Comparison of ENCODE assay signal across 27 mouse cellular contexts in the genomic region with DNA sequence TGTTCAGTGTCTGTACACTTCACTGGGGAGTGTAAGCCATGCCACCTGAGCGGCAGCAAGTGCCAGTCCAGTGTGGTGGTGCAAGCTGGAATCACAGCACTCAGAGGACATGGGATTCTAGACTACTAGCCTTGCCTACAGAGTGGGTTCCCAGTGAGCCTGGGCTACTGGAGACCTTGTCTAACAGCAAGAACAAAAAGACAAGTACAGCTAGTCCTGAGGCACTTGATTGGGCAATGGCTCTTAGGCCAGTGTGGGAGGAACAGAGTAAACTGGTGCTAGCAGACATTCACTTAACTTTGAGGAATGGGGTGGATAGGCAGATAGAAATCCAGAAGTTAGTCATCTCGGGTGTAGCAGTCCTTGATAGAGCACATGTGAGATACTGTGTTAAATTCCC. TPM values are rescaled to one million over a fixed set of nuclear protein-coding genes. Genes with fewer than 3 reads are reported as not detected.
DNase-seq lines count a peak whose midpoint lies in the region; ATAC-seq and TF ChIP-seq lines count a peak whose summit lies in the region.
"Had no signal": no experiment of that assay in that cellular context is flagged by ENCODE, and none has a peak within 500 bp of the region (broad histone marks: within the 10 kb centered on the region; RNA-seq: fewer than 3 reads in every experiment).

No protein-coding gene starts in this region.

- no peak overlapping the region for H3K27ac ChIP-seq in hindbrain, embryonic 12.5 days
- H3K27ac ChIP-seq in hindbrain, embryonic 10.5 days = no peak overlapping the region
- 0 out of 2 replicates have a peak overlapping the region, but pooled peaks have one; percentile 28 for H3K27ac ChIP-seq in CH12.LX (ENCODE audit: insufficient read depth, low read depth)
- no peak overlapping the region for H3K27ac ChIP-seq in MEL (ENCODE audit: control insufficient read depth, low read depth, low read length)
- H3K27ac ChIP-seq in liver, embryonic 13.5 days = no peak overlapping the region
- H3K27ac ChIP-seq: embryonic facial prominence, embryonic 15.5 days; gastrocnemius, adult 2 months; heart, embryonic 10.5 days; heart, embryonic 15.5 days; hindbrain, embryonic 13.5 days; midbrain, embryonic 13.5 days; neural tube, embryonic 13.5 days had no signal

- no peak for TF ChIP-seq CTCF in CH12.LX (conservative IDR thresholded peaks at IDR 0.05 in 1 of 2, IDR thresholded peaks at IDR 0.05 in 1 of 2; ENCODE audit: low read depth in 2 of 2, low read length in 2 of 2)
- TF ChIP-seq CTCF in MEL (IDR thresholded peaks at IDR 0.05 in 2 of 3, conservative IDR thresholded peaks at IDR 0.05 in 1 of 3; ENCODE audit: control insufficient read depth in 1 of 3, insufficient read depth in 1 of 3, low read depth in 2 of 3, low read length in 3 of 3, poor library complexity in 1 of 3, severe bottlenecking in 1 of 3) = no peak

- TF ChIP-seq EP300 in CH12.LX (IDR thresholded peaks at IDR 0.05; ENCODE audit: low read length) = no peak
- no peak for TF ChIP-seq EP300 in MEL (IDR thresholded peaks at IDR 0.05; ENCODE audit: low read depth in 1 of 2, low read length in 2 of 2)

- dilution Hi-C loops in CH12.LX (cut with MboI; ENCODE audit: extremely low pct_ligation_motif_present, extremely low pct_unique_long_range_greater_than_20kb, low sequenced_read_pairs) = no loop called here

- H3K79me2 ChIP-seq in CH12.LX (replicated peaks; ENCODE audit: control insufficient read depth, extremely low read depth, insufficient read depth, poor library complexity, severe bottlenecking) (peaks cover 61% of the 10 kb centered on the region), MEL (ENCODE audit: control insufficient read depth, insufficient read depth, low read length, poor library complexity) (peaks cover 58% of the 10 kb centered on the region)

- H3K4me2 ChIP-seq in hindbrain, embryonic 12.5 days (replicated peaks) = 0 out of 2 replicates have a peak overlapping the region, but pooled peaks have one; percentile 8
- H3K4me2 ChIP-seq in CH12.LX (ENCODE audit: insufficient read depth, low read depth, poor library complexity, severe bottlenecking) = peak overlapping the region; percentile 42
- H3K4me2 ChIP-seq in liver, embryonic 13.5 days = no peak overlapping the region

- no peak for ATAC-seq in hindbrain, embryonic 12.5 days (ENCODE audit: low FRiP score)
- no peak for ATAC-seq in liver, embryonic 13.5 days (ENCODE audit: low read depth)
- ATAC-seq: CD4-positive, CD25-positive, alpha-beta regulatory T cell, adult 4 months; forebrain, embryonic 16.5 days; intestine, embryonic 16.5 days; midbrain, embryonic 13.5 days had no signal

- H3K27me3 ChIP-seq in hindbrain, embryonic 12.5 days = no peaks in the 10 kb centered on the region
- H3K27me3 ChIP-seq in hindbrain, embryonic 10.5 days (ENCODE audit: insufficient read depth, poor library complexity, severe bottlenecking) = no peaks in the 10 kb centered on the region
- no peaks in the 10 kb centered on the region for H3K27me3 ChIP-seq in CH12.LX (replicated peaks)
- H3K27me3 ChIP-seq in MEL (ENCODE audit: control insufficient read depth in 1 of 2, insufficient read depth in 2 of 2, low read length in 2 of 2) = no peaks in the 10 kb centered on the region
- H3K27me3 ChIP-seq in liver, embryonic 13.5 days = no peaks in the 10 kb centered on the region
- H3K27me3 ChIP-seq: embryonic facial prominence, embryonic 15.5 days; heart, embryonic 15.5 days; hindbrain, embryonic 13.5 days; midbrain, embryonic 13.5 days; neural tube, embryonic 13.5 days had no signal

- peaks cover 35% of the 10 kb centered on the region for H3K36me3 ChIP-seq in hindbrain, embryonic 12.5 days
- peaks cover 44% of the 10 kb centered on the region for H3K36me3 ChIP-seq in hindbrain, embryonic 10.5 days
- peaks cover 29 to 50% of the 10 kb centered on the region in 2 experiments for H3K36me3 ChIP-seq in CH12.LX (replicated peaks in 1 of 2; ENCODE audit: control insufficient read depth in 1 of 2, insufficient read depth in 1 of 2, low read length in 1 of 2)
- H3K36me3 ChIP-seq in MEL (ENCODE audit: control insufficient read depth in 1 of 2, insufficient read depth in 2 of 2, low read length in 2 of 2) = peaks cover 18 to 34% of the 10 kb centered on the region in 2 experiments
- peaks cover 39% of the 10 kb centered on the region for H3K36me3 ChIP-seq in liver, embryonic 13.5 days

- H3K9me3 ChIP-seq in hindbrain, embryonic 12.5 days (replicated peaks) = no peaks in the 10 kb centered on the region
- H3K9me3 ChIP-seq in hindbrain, embryonic 10.5 days = no peaks in the 10 kb centered on the region
- H3K9me3 ChIP-seq in CH12.LX (replicated peaks; ENCODE audit: low read length) = no peaks in the 10 kb centered on the region
- H3K9me3 ChIP-seq in MEL (replicated peaks; ENCODE audit: insufficient read depth, low read length) = no peaks in the 10 kb centered on the region
- H3K9me3 ChIP-seq in liver, embryonic 13.5 days (replicated peaks) = no peaks in the 10 kb centered on the region
- H3K9me3 ChIP-seq: embryonic facial prominence, embryonic 10.5 days; embryonic facial prominence, embryonic 15.5 days; heart, embryonic 10.5 days; heart, embryonic 15.5 days; hindbrain, embryonic 13.5 days; midbrain, embryonic 13.5 days; neural tube, embryonic 13.5 days had no signal

- no peak for DNase-seq in hindbrain, embryonic 10.5 days (ENCODE audit: low spot score)
- DNase-seq in CH12.LX (ENCODE audit: extremely low read depth) = peak; percentile 20
- peak; percentile 38 for DNase-seq in MEL (ENCODE audit: low read depth, low spot score)
- DNase-seq in liver, embryonic 13.5 days = no peak
- no peak for DNase-seq in kidney, adult 9 months
- no peak for DNase-seq in right cerebral cortex, postnatal 4 days
- DNase-seq: adrenal gland, postnatal 25 days; cerebellum, adult 8-10 months; cerebellum, postnatal 25 days; gastrocnemius, adult 2 months; kidney, adult 8-10 months; kidney, postnatal 10 days; layer of hippocampus, adult 9-11 months; lung, embryonic 14.5 days; lung, postnatal 36 days; thymus, postnatal 4 days had no signal

- peaks cover 15% of the 10 kb centered on the region for H3K4me1 ChIP-seq in hindbrain, embryonic 12.5 days
- peaks cover 20% of the 10 kb centered on the region for H3K4me1 ChIP-seq in hindbrain, embryonic 10.5 days (replicated peaks)
- H3K4me1 ChIP-seq in CH12.LX (ENCODE audit: control insufficient read depth in 1 of 2, insufficient read depth in 2 of 2) = peaks cover 4 to 48% of the 10 kb centered on the region in 2 experiments
- peaks cover 10 to 26% of the 10 kb centered on the region in 2 experiments; a peak in 3 of 4 replicates for H3K4me1 ChIP-seq in MEL (ENCODE audit: control insufficient read depth in 1 of 2, insufficient read depth in 2 of 2, low read length in 2 of 2)
- H3K4me1 ChIP-seq in liver, embryonic 13.5 days (replicated peaks) = peaks cover 28% of the 10 kb centered on the region

- WGBS in hindbrain, embryonic 12.5 days = 93% methylated on average over 2 of the region's 2 CpGs
- WGBS in hindbrain, embryonic 10.5 days = 91% methylated on average over 2 of the region's 2 CpGs
- WGBS in liver, embryonic 13.5 days (ENCODE audit: insufficient replicate concordance) = 74% methylated on average over 2 of the region's 2 CpGs

- no peak for TF ChIP-seq RAD21 in CH12.LX (IDR thresholded peaks at IDR 0.05; ENCODE audit: low read depth, low read length)
- no peak for TF ChIP-seq RAD21 in MEL (IDR thresholded peaks at IDR 0.05; ENCODE audit: low read depth, low read length)

- no peak overlapping the region for H3K9ac ChIP-seq in hindbrain, embryonic 12.5 days
- H3K9ac ChIP-seq in CH12.LX (ENCODE audit: insufficient read depth, low read depth) = peak overlapping the region; percentile 39; the same call in 1 of the 2 replicates
- H3K9ac ChIP-seq in MEL (ENCODE audit: control insufficient read depth, low read depth, low read length, poor library complexity, severe bottlenecking) = peak overlapping the region; percentile 41
- no peak overlapping the region for H3K9ac ChIP-seq in liver, embryonic 13.5 days
- H3K9ac ChIP-seq: embryonic facial prominence, embryonic 15.5 days; heart, embryonic 15.5 days; hindbrain, embryonic 13.5 days; lung, embryonic 14.5 days; neural tube, embryonic 13.5 days had no signal

- TF ChIP-seq POLR2A in CH12.LX (IDR thresholded peaks at IDR 0.05; ENCODE audit: low read depth, low read length) = no peak
- peak in 1 of 2 experiments; percentile 43; a peak in 1 of 4 replicates for TF ChIP-seq POLR2A in MEL (IDR thresholded peaks at IDR 0.05; ENCODE audit: control insufficient read depth in 1 of 2, insufficient read depth in 1 of 2, low read depth in 1 of 2, low read length in 2 of 2, poor library complexity in 1 of 2)

- in situ Hi-C loops in CH12.LX (cut with MboI; ENCODE audit: low pct_ligation_motif_present, low pct_unique_long_range_greater_than_20kb, low sequenced_read_pairs) = no loop called here

- H3K4me3 ChIP-seq in hindbrain, embryonic 12.5 days = no peak overlapping the region
- no peak overlapping the region for H3K4me3 ChIP-seq in hindbrain, embryonic 10.5 days
- H3K4me3 ChIP-seq in CH12.LX (replicated peaks in 1 of 3; ENCODE audit: low read depth in 2 of 3, low read length in 2 of 3, poor library complexity in 1 of 3) (peak overlapping the region; percentile 52 to 88 (median 79)), MEL (ENCODE audit: control insufficient read depth in 1 of 2, insufficient read depth in 1 of 2, low read depth in 2 of 2, low read length in 2 of 2) (peak overlapping the region; percentile 13 to 29; a peak in 3 of 4 replicates)
- peak overlapping the region; percentile 16; the same call in 1 of the 2 replicates for H3K4me3 ChIP-seq in liver, embryonic 13.5 days (replicated peaks)

RNA-seq across cellular contexts. Expression of gene Mettl16, which starts 1.8 kb away (rescaled TPM):
- 57.5 and 58.5 TPM in 2 replicates for polyA plus RNA-seq in hindbrain, embryonic 12.5 days (2016; fragmentation: Nextera tagmentation; extraction: Ambion mirVana)
- polyA plus RNA-seq in hindbrain, embryonic 10.5 days (2016; fragmentation: Nextera tagmentation; extraction: Ambion mirVana) = 47.5 and 70.2 TPM in 2 replicates
- total RNA-seq in CH12.LX (2012; rRNA removed) (79.3 and 100 TPM in 2 replicates), CH12.LX (2014; rRNA removed) (80.0 and 90.7 TPM in 2 replicates), MEL (2012; rRNA removed) (110 and 116 TPM in 2 replicates)
- polyA plus RNA-seq in CH12.LX (2012; ENCODE audit: insufficient read length, low read depth) (111 and 119 TPM in 2 replicates), MEL (2012; ENCODE audit: insufficient read depth in 1 of 2, insufficient read length in 2 of 2, low read depth in 1 of 2, low replicate concordance in 2 of 2, missing spikeins in 1 of 2) (10 to 100 TPM in 1 of 2 experiments, not detected in 1; 76.3 TPM)
- polyA plus RNA-seq in liver, embryonic 13.5 days (2015; fragmentation: Nextera tagmentation; extraction: Ambion mirVana) = 34.8 and 40.3 TPM in 2 replicates

RNA-seq across cellular contexts. Expression of gene Pafah1b1, which starts 47.9 kb away (rescaled TPM):
- polyA plus RNA-seq in hindbrain, embryonic 12.5 days (2016; fragmentation: Nextera tagmentation; extraction: Ambion mirVana) = 77.8 and 85.6 TPM in 2 replicates
- 49.5 and 54.0 TPM in 2 replicates for polyA plus RNA-seq in hindbrain, embryonic 10.5 days (2016; fragmentation: Nextera tagmentation; extraction: Ambion mirVana)
- total RNA-seq in CH12.LX (2012; rRNA removed) (53.9 and 54.5 TPM in 2 replicates), CH12.LX (2014; rRNA removed) (107 and 143 TPM in 2 replicates), MEL (2012; rRNA removed) (65.8 and 67.4 TPM in 2 replicates)
- polyA plus RNA-seq in CH12.LX (2012; ENCODE audit: insufficient read length, low read depth) (136 and 140 TPM in 2 replicates), MEL (2012; ENCODE audit: insufficient read depth in 1 of 2, insufficient read length in 2 of 2, low read depth in 1 of 2, low replicate concordance in 2 of 2, missing spikeins in 1 of 2) (10 to 100 TPM in 1 of 2 experiments, not detected in 1; 54.5 TPM)
- polyA plus RNA-seq in liver, embryonic 13.5 days (2015; fragmentation: Nextera tagmentation; extraction: Ambion mirVana) = 38.9 and 49.9 TPM in 2 replicates

RNA-seq across cellular contexts. Expression of gene Mnt, which starts 58.3 kb away (rescaled TPM):
- polyA plus RNA-seq in hindbrain, embryonic 12.5 days (2016; fragmentation: Nextera tagmentation; extraction: Ambion mirVana) = 8.3 and 8.4 TPM in 2 replicates
- 5.4 and 7.4 TPM in 2 replicates for polyA plus RNA-seq in hindbrain, embryonic 10.5 days (2016; fragmentation: Nextera tagmentation; extraction: Ambion mirVana)
- total RNA-seq in CH12.LX (2012; rRNA removed) (3.6 and 4.7 TPM in 2 replicates), CH12.LX (2014; rRNA removed) (1.4 and 1.6 TPM in 2 replicates), MEL (2012; rRNA removed) (5.8 and 7.7 TPM in 2 replicates)
- polyA plus RNA-seq in CH12.LX (2012; ENCODE audit: insufficient read length, low read depth) (29.0 and 30.6 TPM in 2 replicates), MEL (2012; ENCODE audit: insufficient read depth in 1 of 2, insufficient read length in 2 of 2, low read depth in 1 of 2, low replicate concordance in 2 of 2, missing spikeins in 1 of 2) (10 to 100 TPM in 1 of 2 experiments, not detected in 1; 37.3 TPM)
- 1.3 and 1.5 TPM in 2 replicates for polyA plus RNA-seq in liver, embryonic 13.5 days (2015; fragmentation: Nextera tagmentation; extraction: Ambion mirVana)

Comparison
In these comparisons a context has a peak if more than half of its experiments do, and no peak if none do; other contexts are left out.
1. H3K4me3 ChIP-seq: peak in CH12.LX (3 of 3), MEL (2 of 2) and liver, embryonic 13.5 days (single experiment); none in hindbrain, embryonic 12.5 days (single experiment) and hindbrain, embryonic 10.5 days (single experiment).
2. H3K9ac ChIP-seq: peak in CH12.LX (single experiment) and MEL (single experiment); none in hindbrain, embryonic 12.5 days (single experiment) and liver, embryonic 13.5 days (single experiment).
3. DNase-seq: peak in CH12.LX (single experiment) and MEL (single experiment); none in hindbrain, embryonic 10.5 days (single experiment), liver, embryonic 13.5 days (single experiment), kidney, adult 9 months (single experiment) and right cerebral cortex, postnatal 4 days (single experiment).